Mouse (Mus musculus): ENCODE data around the gene Lrrc55. TPM values are rescaled to one million over a fixed set of nuclear protein-coding genes. Genes with fewer than 3 reads are reported as not detected.
A peak's percentile ranks its signal among the peaks of the same experiment; 100 is the strongest.
"Not testable (repeated sequence)": the region's sequence is repeated elsewhere in the genome, so short reads cannot be mapped to it uniquely, and the experiment has no call there.

Lrrc55 gene
- polyA plus RNA-seq (2015; fragmentation: Nextera tagmentation; extraction: Ambion mirVana) = 4.2 and 4.4 TPM in 2 replicates

GRCm38 (mm10) chr2:85196901-85197300 is at the start of gene Lrrc55:
TSS of gene Lrrc55 (minus strand) at chr2:85197197.
- 94% methylated on average over 1 of the region's 1 CpGs for WGBS
- H3K27ac ChIP-seq = no peak within 1 kb of the TSS
- no peaks in the 10 kb centered on the region for H3K9me3 ChIP-seq
- H3K36me3 ChIP-seq = no peaks in the 10 kb centered on the region
- H3K4me2 ChIP-seq (replicated peaks) = peak within 1 kb of the TSS; percentile 56
- H3K4me3 ChIP-seq (replicated peaks) = peak within 1 kb of the TSS; percentile 20
- no peak within 1 kb of the TSS for H3K9ac ChIP-seq
- H3K27me3 ChIP-seq (replicated peaks) = no peaks in the 10 kb centered on the region
- peaks cover 2% of the 10 kb centered on the region; the same call in 1 of the 2 replicates for H3K4me1 ChIP-seq (replicated peaks)
- ATAC-seq = no peak

- H3K27ac ChIP-seq = no peak overlapping the region
- H3K4me2 ChIP-seq (replicated peaks) = no peak overlapping the region
- no peaks in the 10 kb centered on the region for H3K27me3 ChIP-seq (replicated peaks)
- H3K9me3 ChIP-seq = no peaks in the 10 kb centered on the region
- H3K4me3 ChIP-seq (replicated peaks) = no peak overlapping the region
- H3K36me3 ChIP-seq = no peaks in the 10 kb centered on the region
- 2% methylated on average over 4 of the region's 4 CpGs for WGBS
- peak; percentile 83 for ATAC-seq
- no peak overlapping the region for H3K9ac ChIP-seq
- H3K4me1 ChIP-seq (replicated peaks) = no peaks in the 10 kb centered on the region
Measured at GRCm38 (mm10) chr2:85246506-85247082, 49.6 kb upstream of the Lrrc55 start.

GRCm38 (mm10) chr2:85245737-85246136 is 48.7 kb upstream of the Lrrc55 start:
- Histone ChIP-seq H3K4me2 (replicated peaks) (no peak overlapping the region), H3K9me3 (no peaks in the 10 kb centered on the region), H3K4me1 (replicated peaks) (no peaks in the 10 kb centered on the region), H3K27ac (no peak overlapping the region), H3K36me3 (no peaks in the 10 kb centered on the region), H3K9ac (no peak overlapping the region), H3K27me3 (replicated peaks) (no peaks in the 10 kb centered on the region), H3K4me3 (replicated peaks) (no peak overlapping the region)
- WGBS = 64% methylated on average over 5 of the region's 5 CpGs
- no peak for ATAC-seq

- 50% methylated on average over 4 of the region's 4 CpGs for WGBS
- Histone ChIP-seq H3K4me3 (replicated peaks) (no peak overlapping the region), H3K9me3 (no peaks in the 10 kb centered on the region), H3K36me3 (no peaks in the 10 kb centered on the region), H3K27me3 (replicated peaks) (no peaks in the 10 kb centered on the region), H3K4me1 (replicated peaks) (no peaks in the 10 kb centered on the region), H3K4me2 (replicated peaks) (no peak overlapping the region), H3K27ac (no peak overlapping the region), H3K9ac (no peak overlapping the region)
- ATAC-seq = no peak
Measured at GRCm38 (mm10) chr2:85238068-85238667, 41.2 kb upstream of the Lrrc55 start.

GRCm38 (mm10) chr2:85237231-85237630 is 40.2 kb upstream of the Lrrc55 start:
- ATAC-seq; H3K9me3 ChIP-seq; H3K9ac ChIP-seq; H3K4me3 ChIP-seq (replicated peaks); H3K27me3 ChIP-seq (replicated peaks); H3K4me1 ChIP-seq (replicated peaks); H3K27ac ChIP-seq; H3K4me2 ChIP-seq (replicated peaks); H3K36me3 ChIP-seq: not testable (repeated sequence)
- 92% methylated on average over 2 of the region's 2 CpGs for WGBS

GRCm38 (mm10) chr2:85230771-85231511 is 33.9 kb upstream of the Lrrc55 start:
- Histone ChIP-seq H3K27ac (no peak overlapping the region), H3K36me3 (no peaks in the 10 kb centered on the region), H3K4me3 (replicated peaks) (no peak overlapping the region), H3K4me1 (replicated peaks) (no peaks in the 10 kb centered on the region), H3K9ac (no peak overlapping the region), H3K9me3 (no peaks in the 10 kb centered on the region), H3K27me3 (replicated peaks) (no peaks in the 10 kb centered on the region), H3K4me2 (replicated peaks) (no peak overlapping the region)
- ATAC-seq = no peak
- WGBS = 67% methylated on average over 4 of the region's 4 CpGs

- Histone ChIP-seq H3K4me3 (replicated peaks) (no peak overlapping the region), H3K4me2 (replicated peaks) (no peak overlapping the region), H3K27ac (no peak overlapping the region), H3K9me3 (no peaks in the 10 kb centered on the region), H3K36me3 (no peaks in the 10 kb centered on the region), H3K9ac (no peak overlapping the region), H3K4me1 (replicated peaks) (0 out of 2 replicates have a peak, but pooled peaks cover 3% of the 10 kb centered on the region), H3K27me3 (replicated peaks) (no peaks in the 10 kb centered on the region)
- WGBS = 54% methylated on average over 3 of the region's 3 CpGs
- no peak for ATAC-seq
Measured at GRCm38 (mm10) chr2:85229606-85230005, 32.6 kb upstream of the Lrrc55 start.

- WGBS = 79% methylated on average over 3 of the region's 3 CpGs
- no peaks in the 10 kb centered on the region for H3K9me3 ChIP-seq
- no peak overlapping the region for H3K4me3 ChIP-seq (replicated peaks)
- H3K4me1 ChIP-seq (replicated peaks) = 0 out of 2 replicates have a peak, but pooled peaks cover 5% of the 10 kb centered on the region
- no peak overlapping the region for H3K4me2 ChIP-seq (replicated peaks)
- H3K27me3 ChIP-seq (replicated peaks) = no peaks in the 10 kb centered on the region
- no peaks in the 10 kb centered on the region for H3K36me3 ChIP-seq
- H3K9ac ChIP-seq = no peak overlapping the region
- H3K27ac ChIP-seq = no peak overlapping the region
- no peak for ATAC-seq
Measured at GRCm38 (mm10) chr2:85227816-85228335, 30.9 kb upstream of the Lrrc55 start.

GRCm38 (mm10) chr2:85224221-85225179 is 27.5 kb upstream of the Lrrc55 start:
- Histone ChIP-seq H3K4me1 (replicated peaks) (0 out of 2 replicates have a peak, but pooled peaks cover 5% of the 10 kb centered on the region), H3K36me3 (no peaks in the 10 kb centered on the region), H3K27ac (no peak overlapping the region), H3K4me2 (replicated peaks) (peak overlapping the region; percentile 47), H3K9me3 (no peaks in the 10 kb centered on the region), H3K27me3 (replicated peaks) (no peaks in the 10 kb centered on the region), H3K4me3 (replicated peaks) (no peak overlapping the region), H3K9ac (no peak overlapping the region)
- 38% methylated on average over 17 of the region's 17 CpGs for WGBS
- peak; percentile 81 for ATAC-seq

GRCm38 (mm10) chr2:85216606-85217005 is 19.6 kb upstream of the Lrrc55 start:
- Histone ChIP-seq H3K4me2 (replicated peaks) (no peak overlapping the region), H3K4me3 (replicated peaks) (no peak overlapping the region), H3K9ac (no peak overlapping the region), H3K27me3 (replicated peaks) (no peaks in the 10 kb centered on the region), H3K9me3 (no peaks in the 10 kb centered on the region), H3K4me1 (replicated peaks) (no peaks in the 10 kb centered on the region), H3K36me3 (no peaks in the 10 kb centered on the region), H3K27ac (no peak overlapping the region)
- no peak for ATAC-seq

- Histone ChIP-seq H3K36me3 (no peaks in the 10 kb centered on the region), H3K9ac (no peak overlapping the region), H3K4me3 (replicated peaks) (no peak overlapping the region), H3K4me1 (replicated peaks) (no peaks in the 10 kb centered on the region), H3K9me3 (no peaks in the 10 kb centered on the region), H3K27ac (no peak overlapping the region), H3K27me3 (replicated peaks) (no peaks in the 10 kb centered on the region), H3K4me2 (replicated peaks) (no peak overlapping the region)
- WGBS = 73% methylated on average over 2 of the region's 2 CpGs
- no peak for ATAC-seq
Measured at GRCm38 (mm10) chr2:85213746-85214145, 16.7 kb upstream of the Lrrc55 start.

GRCm38 (mm10) chr2:85209301-85209700 is 12.3 kb upstream of the Lrrc55 start:
- Histone ChIP-seq H3K27me3 (replicated peaks) (no peaks in the 10 kb centered on the region), H3K9ac (no peak overlapping the region), H3K4me3 (replicated peaks) (no peak overlapping the region), H3K9me3 (no peaks in the 10 kb centered on the region), H3K4me1 (replicated peaks) (no peaks in the 10 kb centered on the region), H3K36me3 (no peaks in the 10 kb centered on the region), H3K27ac (no peak overlapping the region), H3K4me2 (replicated peaks) (no peak overlapping the region)
- ATAC-seq = no peak
- 74% methylated on average over 5 of the region's 5 CpGs for WGBS

Data from intestine, embryonic 15.5 days (tissue).